Mouse (Mus musculus) ES-E14 (cell line): ENCODE results near the gene Tulp1. TPM values are rescaled to one million over a fixed set of nuclear protein-coding genes. Genes with fewer than 3 reads are reported as not detected.

Experiments used
- DNase-seq: peaks from one replicate; pipeline ENCODE4 v3.0.0-alpha.2; 2013; ENCODE audit warnings: low read depth, low spot score
- H3K27ac ChIP-seq: 2 replicates; pipeline ENCODE4 v1.5.1; 2012; ENCODE audit warnings: low read depth, mild to moderate bottlenecking, low read length, moderate library complexity, mixed read lengths; ENCODE audit not compliant: poor library complexity, insufficient read depth, severe bottlenecking
- H3K36me3 ChIP-seq: 2 replicates; pipeline ENCODE4 v1.6.1; 2012; ENCODE audit warnings: mild to moderate bottlenecking, low read length, moderate library complexity, mixed read lengths; ENCODE audit not compliant: control insufficient read depth, poor library complexity, insufficient read depth, severe bottlenecking
- H3K4me1 ChIP-seq, 2 experiments: fragments of 150-350 bp in 1 of 2; sonication (generic) in 1 of 2; 2 replicates each; pipeline ENCODE4 v1.6.1; 2012; ENCODE audit warnings: low read length in 2 of 2, mild to moderate bottlenecking in 1 of 2, mixed read lengths in 1 of 2; ENCODE audit not compliant: control insufficient read depth in 2 of 2, insufficient read depth in 2 of 2, poor library complexity in 1 of 2
- H3K4me3 ChIP-seq, 2 experiments: fragments of 150-350 bp in 1 of 2; sonication (generic) in 1 of 2; 2 replicates each; pipeline ENCODE4 v1.5.1; 2012; ENCODE audit warnings: low read length in 2 of 2, low read depth in 1 of 2, mild to moderate bottlenecking in 1 of 2, mixed read lengths in 1 of 2; ENCODE audit not compliant: insufficient read depth in 1 of 2, poor library complexity in 1 of 2, severe bottlenecking in 1 of 2
- H3K9ac ChIP-seq: 2 replicates; pipeline ENCODE4 v1.6.1; 2012; ENCODE audit warnings: low read depth, mild to moderate bottlenecking, low read length, mixed read lengths; ENCODE audit not compliant: poor library complexity, insufficient read depth, severe bottlenecking
- H3K9me3 ChIP-seq: fragments of 150-350 bp; sonication (generic); 2 replicates; pipeline ENCODE4 v1.6.1; 2012; ENCODE audit warnings: low read depth, mild to moderate bottlenecking, low read length; ENCODE audit not compliant: control insufficient read depth, insufficient read depth
- CHD2 ChIP-seq: IDR thresholded peaks from 2 replicates; pipeline ENCODE4 v1.6.1; 2014; ENCODE audit warnings: mild to moderate bottlenecking, low read depth, low read length, inconsistent platforms
- HCFC1 ChIP-seq: IDR thresholded peaks from 2 replicates; pipeline ENCODE4 v1.6.1; 2012; ENCODE audit warnings: low read length, inconsistent platforms, borderline replicate concordance; ENCODE audit not compliant: insufficient read depth
- MAFK ChIP-seq: IDR thresholded peaks from 2 replicates; pipeline ENCODE4 v1.6.1; 2014; ENCODE audit warnings: mild to moderate bottlenecking, low read depth, low read length, inconsistent platforms; ENCODE audit not compliant: insufficient read depth
- ZC3H11A ChIP-seq: IDR thresholded peaks from 2 replicates; pipeline ENCODE4 v1.6.1; 2012; ENCODE audit warnings: low read depth, mild to moderate bottlenecking, inconsistent platforms, low read length, borderline replicate concordance
- ZNF384 ChIP-seq: IDR thresholded peaks from 2 replicates; pipeline ENCODE4 v1.6.1; 2012; ENCODE audit warnings: low read depth, low read length, inconsistent platforms
- in situ Hi-C, 2 experiments: fragments of 600-800 bp; cut with MboI; formaldehyde crosslinking; loops; one replicate each; pipeline ENCODE4 v1.15.1; 2025; ENCODE audit warnings: low sequenced_read_pairs in 2 of 2, inconsistent platforms in 1 of 2; ENCODE audit not compliant: unreplicated experiment in 2 of 2
- total RNA-seq: library from RNA; depleted of rRNA; stranded (reverse); fragments of 300-350 nt; gene quantifications from 2 replicates; pipeline ENCODE4 v1.2.3, GENCODE M21; 2012

Gene Tulp1
- total RNA-seq, 1 experiment, result 3.7 TPM

DNA sequence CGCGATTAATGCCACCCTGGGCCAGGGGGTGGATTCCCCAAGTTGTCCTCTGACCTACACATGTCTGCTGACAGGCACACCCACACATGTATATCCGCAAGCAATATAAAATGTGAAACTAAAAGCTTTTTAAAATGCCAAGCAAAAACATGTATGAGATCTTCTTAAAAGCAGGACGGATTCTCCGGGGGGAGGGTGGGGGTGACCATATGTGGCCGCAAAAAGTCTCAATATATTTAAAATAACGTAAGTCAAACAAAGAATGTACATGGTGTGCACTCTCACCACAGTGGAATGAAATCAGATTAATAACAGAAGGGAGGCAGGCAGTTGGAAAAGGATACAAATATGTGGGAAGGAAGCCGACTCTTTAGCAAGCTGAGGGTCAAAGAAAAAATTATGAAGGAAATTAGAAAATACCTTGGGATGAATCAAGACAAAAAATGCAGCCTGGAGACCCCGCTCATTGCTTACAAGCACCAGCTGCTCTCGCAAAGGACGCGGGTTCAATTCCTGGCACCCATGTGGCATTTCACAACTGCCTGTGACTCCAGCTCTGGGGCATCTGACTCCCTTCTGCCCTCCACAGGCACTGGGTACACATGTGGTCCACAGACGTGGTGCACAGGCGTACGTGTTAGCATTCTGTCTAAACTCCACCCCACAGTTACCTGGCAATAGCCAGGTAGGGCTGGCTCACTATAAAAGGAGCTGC is 29.2 kb upstream of the Tulp1 start:
- peaks cover 4 to 7% of the 10 kb centered on the region in 2 experiments; a peak in 2 of 4 replicates for H3K4me1 ChIP-seq
- in situ Hi-C loops, result no loop called here
- TF ChIP-seq ZC3H11A, result no peak
- TF ChIP-seq ZNF384, result no peak
- no peak for TF ChIP-seq CHD2
- TF ChIP-seq MAFK, result no peak
- TF ChIP-seq HCFC1, result no peak
- no peak overlapping the region for H3K4me3 ChIP-seq
- H3K9ac ChIP-seq, result no peak overlapping the region
- H3K9me3 ChIP-seq, result no peaks in the 10 kb centered on the region
- peaks cover 7% of the 10 kb centered on the region for H3K36me3 ChIP-seq
- H3K27ac ChIP-seq, result no peak overlapping the region
- no peak for DNase-seq

- DNase-seq, result no peak
- in situ Hi-C loops, result no loop called here
- Histone ChIP-seq H3K27ac (no peak overlapping the region), H3K36me3 (no peaks in the 10 kb centered on the region), H3K9me3 (no peaks in the 10 kb centered on the region), H3K9ac (peak overlapping the region; percentile 22), H3K4me3 (peak overlapping the region; percentile 21 to 32; a peak in 3 of 4 replicates), H3K4me1 (peaks cover 4 to 8% of the 10 kb centered on the region in 2 experiments; a peak in 2 of 4 replicates)
- no peak for TF ChIP-seq ZC3H11A
- TF ChIP-seq HCFC1, result no peak
- no peak for TF ChIP-seq MAFK
- TF ChIP-seq ZNF384, result no peak
- TF ChIP-seq CHD2, result no peak
Observed at GRCm38 (mm10) chr17:28391568-28392432, 26.8 kb upstream of the Tulp1 start.

DNA sequence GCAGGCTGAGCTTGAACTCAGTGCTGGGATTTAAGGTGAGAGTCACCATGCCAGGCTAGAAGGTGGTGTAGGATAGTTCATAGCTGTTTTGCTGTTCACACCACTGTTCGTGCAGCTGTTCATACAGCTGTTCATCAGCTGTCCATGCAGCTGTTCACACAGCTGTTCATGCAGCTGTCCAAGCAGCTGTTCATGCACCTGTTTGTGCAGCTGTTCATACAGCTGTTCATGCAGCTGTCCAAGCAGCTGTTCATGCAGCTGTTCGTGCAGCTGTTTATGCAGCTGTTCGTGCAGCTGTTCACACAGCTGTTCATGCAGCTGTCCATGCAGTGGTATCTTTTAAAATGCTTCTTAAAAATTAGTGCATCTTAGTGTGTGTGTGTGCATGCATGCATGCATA is 23.5 kb upstream of the Tulp1 start:
- Histone ChIP-seq H3K9me3 (no peaks in the 10 kb centered on the region), H3K36me3 (no peaks in the 10 kb centered on the region), H3K9ac (no peak overlapping the region), H3K4me3 (no peak overlapping the region), H3K27ac (no peak overlapping the region), H3K4me1 (peaks cover 4 to 8% of the 10 kb centered on the region in 2 experiments; a peak in 2 of 4 replicates)
- in situ Hi-C loops, result loop anchor here in 1 of 2 experiments (10.0 kb wide), 1 partner anchor 146 kb away; the partner anchor contains the start of gene Armc12
- TF ChIP-seq MAFK (no peak), ZC3H11A (0 out of 2 replicates have a peak, but pooled peaks have one; percentile 10)
- no peak for DNase-seq

DNA sequence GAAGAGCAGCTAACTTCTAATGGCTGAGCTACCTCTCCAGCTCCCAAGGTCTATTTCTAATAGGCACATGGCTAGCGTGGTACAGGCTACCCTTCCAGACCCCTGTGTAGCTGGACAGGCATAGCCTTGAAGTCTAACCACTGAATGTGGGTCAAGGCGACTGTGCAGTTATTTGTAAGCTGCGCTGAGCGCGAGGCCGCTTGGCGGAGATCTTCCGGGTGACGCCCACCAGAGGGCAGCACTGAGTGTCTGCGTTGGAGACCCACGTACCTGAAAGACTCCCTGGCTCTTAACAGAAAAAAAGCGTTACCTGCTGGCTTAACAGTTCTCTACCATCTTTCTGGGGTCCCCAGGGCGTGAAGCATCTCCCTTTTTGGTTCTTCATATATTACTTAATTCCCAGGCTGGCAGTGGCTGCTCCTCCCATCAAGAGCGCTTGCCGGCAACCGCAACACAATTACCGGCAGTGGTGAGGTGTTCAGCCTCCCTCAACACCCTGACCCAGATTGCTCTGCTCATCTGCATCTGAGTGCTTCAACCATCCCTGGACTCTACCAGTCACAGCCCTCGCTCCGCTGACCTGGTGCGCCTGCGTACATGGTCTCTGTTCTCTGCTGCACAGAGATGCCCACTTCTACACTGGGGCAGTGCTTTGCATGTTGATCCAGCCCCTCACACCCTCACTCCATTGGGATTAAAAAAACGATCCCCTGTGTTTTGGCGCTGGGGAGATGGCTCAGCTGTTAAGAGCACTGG is 21.3 kb upstream of the Tulp1 start:
- no peaks in the 10 kb centered on the region for H3K9me3 ChIP-seq
- H3K4me3 ChIP-seq, result peak overlapping the region; percentile 42 to 55
- 0 out of 2 replicates have a peak, but pooled peaks have one; percentile 48 for TF ChIP-seq HCFC1
- TF ChIP-seq ZC3H11A, result peak; percentile 19; the same call in 1 of the 2 replicates
- peak; percentile 66 for TF ChIP-seq ZNF384
- no peak for TF ChIP-seq MAFK
- TF ChIP-seq CHD2, result no peak
- H3K27ac ChIP-seq, result no peak overlapping the region
- DNase-seq, result peak; percentile 89
- in situ Hi-C loops, result loop anchor here in 1 of 2 experiments (10.0 kb wide), 1 partner anchor 148 kb away; the partner anchor contains the start of gene Armc12
- H3K36me3 ChIP-seq, result no peaks in the 10 kb centered on the region
- peaks cover 0 to 4% of the 10 kb centered on the region in 2 experiments; a peak in 1 of 4 replicates for H3K4me1 ChIP-seq
- 0 out of 2 replicates have a peak overlapping the region, but pooled peaks have one; percentile 33 for H3K9ac ChIP-seq
